Mouse (Mus musculus): ENCODE data around the gene Ints1.
A peak's percentile ranks its signal among the peaks of the same experiment; 100 is the strongest.

Ints1 gene

GRCm38 (mm10) chr5:139724336-139725116 lies 50.9 kb downstream of the Ints1 start:
- ATAC-seq (ENCODE audit: insufficient number of reproducible peaks, low FRiP score, low TSS enrichment), result no peak

- no peak for ATAC-seq (ENCODE audit: insufficient number of reproducible peaks, low FRiP score, low TSS enrichment)
Measured at GRCm38 (mm10) chr5:139723113-139723512, 52.4 kb downstream of the Ints1 start.

GRCm38 (mm10) chr5:139722709-139723108 lies 52.8 kb downstream of the Ints1 start:
- no peak for ATAC-seq (ENCODE audit: insufficient number of reproducible peaks, low FRiP score, low TSS enrichment)

GRCm38 (mm10) chr5:139718949-139719348 lies 56.5 kb downstream of the Ints1 start:
- ATAC-seq (ENCODE audit: insufficient number of reproducible peaks, low FRiP score, low TSS enrichment), result no peak

GRCm38 (mm10) chr5:139718540-139718939 lies 56.9 kb downstream of the Ints1 start:
- no peak for ATAC-seq (ENCODE audit: insufficient number of reproducible peaks, low FRiP score, low TSS enrichment)

- ATAC-seq (ENCODE audit: insufficient number of reproducible peaks, low FRiP score, low TSS enrichment), result 0 out of 2 replicates have a peak, but pooled peaks have one; percentile 26
Measured at GRCm38 (mm10) chr5:139717723-139718122, 57.8 kb downstream of the Ints1 start.

GRCm38 (mm10) chr5:139706496-139706895 lies 69.0 kb downstream of the Ints1 start:
- ATAC-seq (ENCODE audit: insufficient number of reproducible peaks, low FRiP score, low TSS enrichment), result no peak

GRCm38 (mm10) chr5:139702905-139703304 lies 72.6 kb downstream of the Ints1 start:
- ATAC-seq (ENCODE audit: insufficient number of reproducible peaks, low FRiP score, low TSS enrichment), result no peak

GRCm38 (mm10) chr5:139702236-139702635 lies 73.2 kb downstream of the Ints1 start:
- ATAC-seq (ENCODE audit: insufficient number of reproducible peaks, low FRiP score, low TSS enrichment), result no peak
